Mouse (Mus musculus): ENCODE results near the gene Ccdc33. TPM values are rescaled to one million over a fixed set of nuclear protein-coding genes. Genes with fewer than 3 reads are reported as not detected.

Ccdc33 gene
- polyA plus RNA-seq, 3 experiments from 2014 or later = not detected

DNA sequence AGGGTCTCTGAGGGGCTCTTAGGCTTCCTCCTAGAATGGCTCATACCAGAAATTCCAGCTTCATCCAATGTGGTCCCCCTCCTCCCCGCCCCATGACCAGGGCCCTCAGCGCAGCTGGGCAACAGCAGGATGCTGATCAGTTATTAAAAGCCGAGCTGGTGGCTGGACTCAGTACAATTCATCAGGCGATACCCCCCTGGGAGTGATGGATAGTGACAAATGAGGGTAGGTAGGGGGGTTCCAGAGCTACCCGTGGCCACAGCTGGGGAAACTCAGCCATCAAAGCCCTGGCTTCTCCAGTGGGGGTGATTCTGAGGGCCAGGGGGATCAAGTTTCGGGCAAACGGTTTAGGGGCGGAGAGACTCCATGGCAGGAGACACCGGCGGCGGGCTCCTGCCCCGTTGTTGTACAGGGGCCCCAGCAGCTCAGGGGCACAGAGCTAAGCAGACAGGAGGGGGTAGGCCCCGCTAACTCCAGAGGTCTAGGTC lies 10.3 kb upstream of the Ccdc33 start:
- no peak for ATAC-seq

DNA sequence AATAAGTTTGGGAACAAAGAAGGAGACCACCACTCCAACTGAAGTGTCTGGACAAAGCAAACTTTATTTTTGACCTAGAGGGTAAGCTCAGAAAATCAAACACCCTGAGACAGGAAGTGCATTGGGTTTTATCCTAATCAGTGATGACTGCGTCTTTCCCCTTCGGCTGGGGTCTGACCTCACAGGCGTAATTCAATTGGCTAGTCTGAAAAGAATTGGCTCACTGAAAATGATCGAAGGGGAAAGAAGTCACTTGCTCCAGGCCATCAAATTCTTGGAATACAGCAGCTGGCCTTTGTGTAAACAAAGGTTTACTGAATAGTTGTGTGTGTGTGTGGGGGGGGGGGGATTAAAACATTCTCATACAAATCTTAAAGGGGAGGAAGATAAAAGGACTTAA lies 7.2 kb upstream of the Ccdc33 start:
- no peak for ATAC-seq

DNA sequence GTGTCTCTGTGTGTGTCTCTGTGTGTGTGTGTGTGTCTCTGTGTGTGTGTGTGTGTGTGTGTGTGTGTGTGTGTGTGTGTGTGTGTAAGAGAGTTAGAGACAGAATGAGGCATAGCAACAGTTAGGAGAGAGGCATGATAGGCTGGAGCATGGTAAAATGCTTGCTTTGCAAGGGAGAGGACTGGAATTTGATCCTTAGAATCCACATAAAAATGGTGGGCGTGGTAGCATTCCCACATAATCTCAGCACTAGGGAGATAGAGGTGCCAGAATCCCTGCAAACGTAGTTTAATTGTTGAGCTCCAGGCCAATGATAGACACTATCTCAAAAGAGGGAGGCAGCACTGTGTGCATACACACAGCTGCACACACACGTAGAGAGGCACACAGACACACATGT lies 6.5 kb upstream of the Ccdc33 start:
- ATAC-seq = no peak

DNA sequence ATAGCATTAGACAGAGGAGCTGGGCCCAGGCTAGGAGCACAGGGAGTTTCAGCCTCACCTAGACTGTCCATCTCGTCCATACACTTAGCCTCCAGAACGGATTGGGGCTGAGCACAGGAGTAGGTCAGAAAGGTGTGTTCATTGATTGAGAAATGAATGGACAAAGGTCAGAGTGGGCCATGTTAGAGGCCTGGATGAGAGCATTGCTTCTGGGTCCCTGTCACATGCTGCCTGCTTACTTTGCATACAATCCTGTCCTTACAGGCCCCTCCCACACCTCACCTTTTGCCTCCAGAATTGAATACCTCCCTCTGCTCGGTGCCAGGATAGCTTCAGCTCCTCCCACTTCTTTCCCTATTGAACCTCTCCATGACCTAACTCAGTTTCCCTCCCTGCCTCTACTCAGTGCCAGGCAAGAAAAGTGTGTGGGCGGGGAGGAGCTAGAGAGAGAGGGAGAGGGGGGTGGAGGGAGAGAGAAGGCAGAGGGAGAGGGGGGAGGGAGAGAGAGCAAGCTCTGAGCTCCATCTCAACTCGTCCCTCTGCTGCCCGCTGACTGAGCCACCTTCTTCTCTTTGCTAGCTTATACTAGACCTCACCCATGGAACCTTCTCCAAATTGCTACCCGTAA lies 2.5 kb downstream of the Ccdc33 start:
- no peak for ATAC-seq

- no peak for ATAC-seq
Measured at GRCm38 (mm10) chr9:58115297-58115925, 3.2 kb downstream of the Ccdc33 start.

- ATAC-seq = no peak
Measured at GRCm38 (mm10) chr9:58114019-58114418, 4.6 kb downstream of the Ccdc33 start.

DNA sequence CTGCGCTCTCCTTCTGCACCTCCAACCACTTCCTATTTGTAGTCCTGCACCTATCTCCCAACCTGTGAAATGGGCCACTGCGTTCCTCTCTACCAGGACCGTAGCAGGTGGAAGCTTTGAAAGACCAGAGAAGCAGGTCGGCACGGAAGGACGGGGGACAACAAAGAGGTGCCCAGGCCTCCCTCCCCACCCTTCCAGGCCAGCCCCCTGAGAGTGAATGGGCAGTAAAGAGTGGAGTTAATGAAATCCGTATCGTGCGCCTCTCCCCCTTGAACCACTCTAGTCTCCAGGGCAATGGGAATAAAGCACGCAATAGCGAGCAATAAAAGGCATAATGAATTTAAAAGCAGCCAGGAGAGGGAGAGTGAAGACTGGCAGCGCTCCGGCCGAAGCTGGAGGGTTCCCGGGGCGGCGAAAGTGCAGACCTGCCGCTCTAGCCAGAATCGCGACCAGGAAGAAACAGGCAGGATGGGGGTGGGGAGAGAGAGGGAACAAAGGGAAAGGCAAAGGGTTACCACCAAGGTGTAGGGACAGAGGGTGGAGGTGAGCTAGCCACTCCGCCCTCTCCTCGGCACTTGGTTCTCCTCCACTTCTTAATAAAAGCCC lies 5.2 kb downstream of the Ccdc33 start:
- no peak for ATAC-seq

DNA sequence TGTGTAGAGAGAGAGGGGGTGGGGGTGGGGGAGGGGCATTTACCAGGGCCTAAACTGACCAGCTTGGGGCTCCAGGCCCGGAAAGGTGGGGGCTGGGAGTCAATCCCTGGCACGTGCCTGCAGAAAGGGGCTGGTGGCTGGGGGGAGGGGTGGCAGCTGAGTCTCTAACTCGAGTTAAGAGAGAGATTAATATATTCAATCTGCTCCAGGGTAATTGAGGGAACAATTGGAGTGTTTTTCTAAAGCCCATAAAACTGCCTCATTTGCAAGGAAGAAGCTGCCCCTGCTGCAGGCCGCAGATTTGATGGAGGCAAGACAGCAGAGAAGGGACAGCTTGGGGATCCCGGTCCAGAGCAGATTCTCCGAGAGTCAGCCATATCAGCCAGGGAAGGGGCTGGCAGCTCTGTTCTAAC lies 5.8 kb downstream of the Ccdc33 start:
- ATAC-seq = no peak

DNA sequence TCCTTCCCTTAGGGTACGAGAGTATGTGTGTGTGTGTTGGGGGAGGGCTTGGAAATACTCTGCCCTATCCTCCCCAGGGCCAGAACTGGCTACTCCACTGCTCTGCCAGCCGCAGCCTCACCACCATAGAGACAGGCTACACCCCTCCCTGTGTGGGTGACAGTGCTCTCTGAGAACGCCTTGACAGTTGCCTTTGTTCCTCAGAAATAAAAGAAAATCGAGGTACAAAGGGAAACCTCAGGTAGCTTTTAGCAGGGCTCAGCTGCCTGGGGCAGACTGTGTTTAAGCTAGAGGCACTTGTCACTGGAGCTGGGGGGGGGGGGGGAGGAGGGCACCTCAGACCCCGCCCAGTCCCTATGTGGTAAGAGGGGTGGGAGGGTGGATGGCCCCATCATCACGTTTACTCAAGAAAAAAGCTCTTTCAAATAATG lies 6.3 kb downstream of the Ccdc33 start:
- peak; percentile 46 for ATAC-seq

DNA sequence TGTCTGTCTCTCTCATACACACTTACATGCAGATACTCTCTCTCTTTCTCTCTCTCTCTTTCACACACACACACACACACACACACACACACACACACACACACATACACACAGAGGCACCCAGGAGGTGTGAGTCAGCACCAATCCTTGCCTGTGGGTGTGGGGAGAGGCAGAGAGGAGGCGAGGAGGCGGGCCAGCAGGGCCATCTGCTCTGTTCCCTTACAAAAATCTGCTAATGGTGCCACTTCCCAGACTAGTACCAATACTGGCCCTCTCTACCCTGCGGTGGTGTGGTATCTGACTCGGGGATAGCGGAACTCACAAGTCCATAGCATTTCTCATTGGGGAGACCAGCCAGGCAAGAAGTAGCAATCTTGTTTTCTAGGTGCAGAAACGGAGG lies 7.2 kb downstream of the Ccdc33 start:
- no peak for ATAC-seq

DNA sequence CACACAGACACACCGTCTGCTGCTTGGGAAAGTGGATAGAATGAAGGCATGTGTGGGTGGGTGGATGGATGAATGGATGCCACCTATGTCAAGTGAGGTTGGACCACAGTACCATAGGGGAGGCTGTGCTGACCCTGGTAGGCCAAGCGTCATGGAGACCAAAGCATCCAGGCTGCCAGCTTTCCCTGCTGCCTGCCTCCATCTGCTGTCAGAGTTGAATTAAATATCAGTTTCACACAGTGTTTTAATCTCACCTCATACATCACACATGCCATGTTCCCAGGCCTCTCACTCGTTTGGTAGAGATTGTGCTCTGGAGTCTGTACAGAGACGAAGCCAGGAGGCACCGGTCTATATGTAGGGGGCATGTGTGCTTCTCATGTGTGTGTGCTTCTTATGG lies 7.8 kb downstream of the Ccdc33 start:
- no peak for ATAC-seq

DNA sequence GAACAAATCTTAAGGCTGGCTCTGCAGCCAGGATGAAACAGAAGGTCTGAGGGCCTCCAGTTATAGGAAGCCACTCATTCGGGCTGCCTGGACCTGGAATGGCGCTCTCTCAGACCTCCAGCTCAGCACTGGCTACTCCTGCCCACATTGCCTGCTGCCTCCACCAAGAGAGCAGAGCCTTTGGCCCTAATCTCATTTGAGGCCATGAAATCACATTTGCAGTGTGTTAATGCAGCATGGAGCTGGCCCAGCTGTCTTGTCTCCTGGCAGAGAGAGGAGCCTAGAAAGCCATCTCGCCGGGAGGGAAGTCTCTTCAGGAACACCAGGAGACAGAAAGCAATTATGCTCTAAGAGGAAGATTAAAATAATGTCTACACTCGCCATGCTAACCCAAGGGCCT lies 11.1 kb downstream of the Ccdc33 start:
- ATAC-seq = no peak

- no peak for ATAC-seq
Measured at GRCm38 (mm10) chr9:58105595-58106169, 12.9 kb downstream of the Ccdc33 start.

DNA sequence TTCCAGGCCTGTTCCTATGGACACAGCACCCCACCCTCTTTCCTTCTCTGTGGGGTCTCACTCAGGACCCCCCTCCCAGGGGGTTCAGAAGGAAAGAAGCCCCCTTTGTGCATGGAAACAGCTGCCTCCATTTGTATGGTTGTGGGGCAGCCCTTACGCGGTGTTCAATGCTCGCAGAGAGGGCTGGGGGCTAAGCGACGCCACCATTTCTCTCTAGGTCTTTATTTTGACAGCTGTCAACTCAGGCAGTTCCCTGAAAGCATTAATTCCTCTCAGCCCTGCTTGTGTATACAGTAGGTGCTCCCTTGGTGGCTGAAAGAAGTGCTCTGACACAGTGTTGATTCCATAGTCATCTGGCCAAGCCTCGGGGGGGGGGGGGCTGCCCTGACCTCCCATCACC lies 15.0 kb downstream of the Ccdc33 start:
- ATAC-seq = no peak

DNA sequence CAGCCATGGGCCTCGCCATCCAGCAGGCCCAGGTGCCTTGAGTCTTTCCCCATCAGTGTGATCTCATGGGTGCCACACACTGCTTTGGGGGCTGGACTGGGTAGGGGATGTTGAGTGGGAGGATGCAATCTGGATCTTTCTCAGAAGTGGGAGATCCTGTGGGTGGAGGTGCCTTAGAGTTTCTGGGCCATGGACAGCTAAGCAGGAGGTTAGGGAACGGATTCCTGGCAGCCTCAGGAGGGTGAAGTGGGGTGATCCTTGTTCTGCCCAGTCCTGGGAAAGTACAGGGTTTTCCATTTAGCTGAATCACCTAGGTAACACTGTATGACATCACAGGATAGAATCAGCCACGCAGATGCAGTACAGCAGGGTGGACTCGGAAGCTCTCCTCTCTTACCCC lies 16.6 kb downstream of the Ccdc33 start:
- ATAC-seq = no peak

DNA sequence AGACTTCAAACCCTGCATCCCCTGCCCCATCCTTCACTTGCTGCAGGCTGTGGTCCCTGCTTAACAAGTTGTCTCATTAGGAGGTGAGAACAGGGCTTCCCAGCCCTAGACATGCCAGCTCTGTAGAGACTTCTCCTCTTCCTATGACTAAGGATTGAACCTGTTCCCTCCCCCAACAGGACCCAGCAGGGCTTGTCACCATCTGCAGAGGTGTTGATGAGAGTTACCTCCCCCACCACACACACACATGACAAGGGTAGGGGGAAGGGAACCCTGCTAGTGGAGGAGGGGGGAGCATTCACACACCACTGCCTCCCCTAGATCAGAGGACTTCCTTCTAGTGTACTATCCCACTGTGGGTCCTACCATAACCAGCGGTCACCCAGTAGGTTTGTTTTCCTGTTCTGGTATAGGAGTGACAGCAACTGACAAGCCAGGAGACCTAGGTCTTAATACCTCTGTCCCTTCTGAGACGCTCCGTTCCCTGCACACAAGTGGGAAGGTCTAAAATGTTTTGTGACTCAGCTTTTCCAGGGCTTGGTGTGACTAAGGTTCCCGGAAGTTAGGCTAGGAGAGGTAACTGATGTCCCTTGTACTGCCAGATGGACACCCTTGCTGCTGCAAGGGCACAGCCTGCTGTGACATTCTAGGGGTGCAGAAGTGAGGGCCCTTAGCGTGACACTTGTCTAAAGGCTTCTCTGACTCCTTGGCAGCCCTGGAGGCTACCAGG lies 18.6 kb downstream of the Ccdc33 start:
- ATAC-seq = no peak

GRCm38 (mm10) chr9:58096629-58097301 lies 21.9 kb downstream of the Ccdc33 start:
- ATAC-seq = no peak

DNA sequence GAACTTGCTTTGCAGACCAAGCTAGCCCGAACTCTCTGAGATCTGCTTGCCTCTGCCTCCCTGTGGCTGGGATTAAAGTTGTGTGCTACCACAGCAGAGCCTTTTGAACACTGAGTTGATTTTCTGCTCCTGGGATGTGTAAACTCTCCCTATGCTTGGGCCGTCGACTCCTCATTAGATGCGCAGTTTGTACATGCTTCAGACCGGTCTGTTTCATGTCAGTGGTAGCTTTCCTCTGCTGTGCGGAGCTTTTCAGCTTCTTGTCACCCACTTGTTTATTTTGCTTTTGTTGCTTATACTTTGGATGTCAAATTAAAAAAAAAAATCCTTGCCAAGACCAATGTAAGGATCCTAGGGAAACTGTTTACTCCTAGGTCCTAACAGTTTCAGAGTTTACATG lies 22.6 kb downstream of the Ccdc33 start:
- no peak for ATAC-seq

- ATAC-seq = no peak
Measured at GRCm38 (mm10) chr9:58093776-58094175, 24.8 kb downstream of the Ccdc33 start.

GRCm38 (mm10) chr9:58092581-58093269 lies 25.9 kb downstream of the Ccdc33 start:
- no peak for ATAC-seq

GRCm38 (mm10) chr9:58091623-58092425 lies 26.8 kb downstream of the Ccdc33 start:
- no peak for ATAC-seq

All from inflammation-experienced regulatory T-cells, adult 6 months (primary cell).